Mouse (Mus musculus) bone marrow macrophage, adult 2 months (primary cell): ENCODE results near the gene Rad9b.

Experiments used
- CTCF ChIP-seq: IDR thresholded peaks from 2 replicates; pipeline ENCODE4 v1.5.1; 2012; ENCODE audit warnings: low read depth, mild to moderate bottlenecking, low read length, moderate library complexity
- POLR2A ChIP-seq: IDR thresholded peaks from 2 replicates; pipeline ENCODE4 v1.6.1; 2012; ENCODE audit warnings: mild to moderate bottlenecking, low read depth, low read length, borderline replicate concordance

- TF ChIP-seq CTCF (no peak), POLR2A (no peak)
Measured at GRCm38 (mm10) chr5:122312346-122312745, 41.7 kb downstream of the Rad9b start.
